Mouse (Mus musculus) limb, embryonic 15.5 days (tissue): ENCODE measurements around the gene Pkd1l2. TPM values are rescaled to one million over a fixed set of nuclear protein-coding genes. Genes with fewer than 3 reads are reported as not detected.

ENCODE experiments used
- ATAC-seq: fragments of 200-750 bp; cut with Nextera tagmentation; 2 replicates; pipeline ENCODE4 v1.8.0; 2017; ENCODE audit warnings: low read depth, moderate TSS enrichment; ENCODE audit not compliant: insufficient number of reproducible peaks, low FRiP score, low TSS enrichment
- H3K27ac ChIP-seq: fragments of 300-500 bp; sonication (generic); 2 replicates; pipeline ENCODE4 v1.5.1; 2015; ENCODE audit warnings: moderate library complexity, mild to moderate bottlenecking, inconsistent platforms
- H3K27me3 ChIP-seq: fragments of 300-500 bp; sonication (generic); 2 replicates; pipeline ENCODE4 v1.6.1; 2015; ENCODE audit warnings: inconsistent platforms
- H3K36me3 ChIP-seq: fragments of 300-500 bp; sonication (generic); 2 replicates; pipeline ENCODE4 v1.6.1; 2015; ENCODE audit warnings: inconsistent platforms
- H3K4me1 ChIP-seq: fragments of 300-500 bp; sonication (generic); 2 replicates; pipeline ENCODE4 v1.6.1; 2015; ENCODE audit warnings: inconsistent platforms
- H3K4me2 ChIP-seq: fragments of 300-500 bp; sonication (generic); 2 replicates; pipeline ENCODE4 v1.6.1; 2015; ENCODE audit warnings: mild to moderate bottlenecking, inconsistent platforms
- H3K4me3 ChIP-seq: fragments of 300-500 bp; sonication (generic); 2 replicates; pipeline ENCODE4 v1.5.1; 2015; ENCODE audit warnings: mild to moderate bottlenecking, inconsistent platforms
- H3K9ac ChIP-seq: fragments of 300-500 bp; sonication (generic); 2 replicates; pipeline ENCODE4 v1.6.1; 2015; ENCODE audit warnings: inconsistent platforms
- H3K9me3 ChIP-seq: fragments of 300-500 bp; sonication (generic); 2 replicates; pipeline ENCODE4 v1.6.1; 2016; ENCODE audit warnings: inconsistent platforms
- WGBS: fragments of 180-500 bp; shearing (Covaris S2); methylation state at CpG from one replicate; pipeline ENCODE4 v1.1.7; 2015; 5-methylcytosine and 5-hydroxymethylcytosine counted together
- polyA plus RNA-seq: library from polyadenylated mRNA; unstranded; fragments of >200 nt; fragmentation: Nextera tagmentation; extraction: Ambion mirVana; gene quantifications from 2 replicates; pipeline ENCODE4 v1.2.1, GENCODE M21; 2015

Gene Pkd1l2
- polyA plus RNA-seq, 1 experiment from 2014 or later, result 0.41 TPM

- H3K9ac ChIP-seq, result no peak overlapping the region
- H3K4me3 ChIP-seq, result no peak overlapping the region
- no peaks in the 10 kb centered on the region for H3K4me1 ChIP-seq
- no peak overlapping the region for H3K27ac ChIP-seq
- H3K4me2 ChIP-seq, result no peak overlapping the region
- no peaks in the 10 kb centered on the region for H3K36me3 ChIP-seq
- no peaks in the 10 kb centered on the region for H3K27me3 ChIP-seq
- ATAC-seq, result no peak
- 84% methylated on average over 7 of the region's 7 CpGs for WGBS
- no peaks in the 10 kb centered on the region for H3K9me3 ChIP-seq
Observed at GRCm38 (mm10) chr8:117078367-117078926, 3.8 kb downstream of the Pkd1l2 start.

DNA sequence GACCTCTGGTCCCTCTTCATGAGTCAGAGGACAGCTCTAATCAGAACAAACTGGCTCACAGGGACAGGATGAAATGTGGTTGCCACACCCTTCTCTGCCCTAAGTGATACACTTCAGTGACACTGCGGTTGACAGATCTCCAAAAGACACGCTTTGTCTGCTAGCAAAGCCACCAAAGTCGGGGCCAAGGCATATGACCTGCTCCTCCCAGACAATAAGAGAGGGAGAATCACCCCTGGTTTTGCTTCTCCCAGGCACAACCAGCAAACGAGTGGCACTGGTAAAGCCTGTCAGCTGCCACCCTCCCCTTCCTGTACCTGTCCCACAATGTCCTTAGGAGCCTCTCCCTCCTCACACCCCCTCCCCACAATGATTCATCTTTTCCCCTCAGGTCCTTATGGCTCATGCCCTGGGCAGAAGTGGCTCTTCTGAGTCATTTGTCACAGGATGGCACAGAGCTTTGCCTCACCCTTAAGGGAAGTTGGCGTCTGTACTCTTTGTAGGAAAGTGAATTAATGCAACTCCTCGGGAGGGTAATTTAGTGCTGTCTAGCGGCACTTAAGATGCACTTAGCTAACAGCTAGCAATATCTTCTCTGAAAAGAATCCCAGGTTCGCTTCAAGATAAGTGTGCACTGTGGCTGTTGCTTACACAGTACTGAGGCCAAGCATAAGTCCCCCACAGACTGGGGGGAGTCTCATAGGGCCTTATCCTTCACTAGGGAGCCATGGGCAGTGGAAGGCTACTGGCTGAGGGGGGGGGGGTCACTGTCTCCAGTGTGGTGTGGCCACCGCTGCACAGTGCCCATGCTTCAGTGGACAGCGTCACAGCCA is 7.7 kb downstream of the Pkd1l2 start:
- no peak overlapping the region for H3K27ac ChIP-seq
- H3K36me3 ChIP-seq, result no peaks in the 10 kb centered on the region
- no peak for ATAC-seq
- no peak overlapping the region for H3K4me2 ChIP-seq
- H3K9me3 ChIP-seq, result no peaks in the 10 kb centered on the region
- H3K27me3 ChIP-seq, result no peaks in the 10 kb centered on the region
- H3K4me3 ChIP-seq, result no peak overlapping the region
- no peak overlapping the region for H3K9ac ChIP-seq
- H3K4me1 ChIP-seq, result no peaks in the 10 kb centered on the region
- 63% methylated on average over 10 of the region's 10 CpGs for WGBS

DNA sequence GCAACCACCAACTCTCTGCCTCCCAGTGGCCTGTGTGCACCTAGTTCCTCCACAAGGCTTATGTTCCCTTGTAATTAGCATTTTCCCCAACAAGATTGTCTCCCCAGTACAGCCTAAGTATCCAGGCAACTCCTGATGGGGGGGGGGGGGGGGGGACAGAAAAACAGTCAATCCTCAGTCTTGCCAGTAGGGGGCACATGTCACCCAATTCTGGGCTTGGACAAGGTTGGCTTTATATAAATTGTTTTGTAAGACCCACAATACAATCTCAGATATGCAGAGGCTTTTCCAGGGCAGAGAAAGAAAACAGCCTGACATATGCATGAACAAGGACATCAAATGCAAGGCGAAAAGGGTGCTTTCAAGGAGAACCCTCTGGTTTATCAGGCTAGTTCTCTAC is 12.5 kb downstream of the Pkd1l2 start:
- H3K27ac ChIP-seq, result no peak overlapping the region
- no peak for ATAC-seq
- no peaks in the 10 kb centered on the region for H3K9me3 ChIP-seq
- H3K9ac ChIP-seq, result no peak overlapping the region
- H3K27me3 ChIP-seq, result no peaks in the 10 kb centered on the region
- no peaks in the 10 kb centered on the region for H3K36me3 ChIP-seq
- no peaks in the 10 kb centered on the region for H3K4me1 ChIP-seq
- WGBS, result 90% methylated on average over 1 of the region's 1 CpGs
- H3K4me3 ChIP-seq, result no peak overlapping the region
- H3K4me2 ChIP-seq, result no peak overlapping the region

- 77% methylated on average over 13 of the region's 13 CpGs for WGBS
- Histone ChIP-seq H3K36me3 (no peaks in the 10 kb centered on the region), H3K4me2 (no peak overlapping the region), H3K4me1 (no peaks in the 10 kb centered on the region), H3K27ac (no peak overlapping the region), H3K9me3 (no peaks in the 10 kb centered on the region), H3K4me3 (no peak overlapping the region), H3K9ac (no peak overlapping the region), H3K27me3 (no peaks in the 10 kb centered on the region)
- no peak for ATAC-seq
Observed at GRCm38 (mm10) chr8:117068294-117068693, 14.0 kb downstream of the Pkd1l2 start.

GRCm38 (mm10) chr8:117067396-117067795 is 14.9 kb downstream of the Pkd1l2 start:
- Histone ChIP-seq H3K4me3 (no peak overlapping the region), H3K36me3 (no peaks in the 10 kb centered on the region), H3K27me3 (no peaks in the 10 kb centered on the region), H3K9ac (no peak overlapping the region), H3K27ac (no peak overlapping the region), H3K4me1 (no peaks in the 10 kb centered on the region), H3K4me2 (no peak overlapping the region), H3K9me3 (no peaks in the 10 kb centered on the region)
- 88% methylated on average over 11 of the region's 11 CpGs for WGBS
- ATAC-seq, result no peak

DNA sequence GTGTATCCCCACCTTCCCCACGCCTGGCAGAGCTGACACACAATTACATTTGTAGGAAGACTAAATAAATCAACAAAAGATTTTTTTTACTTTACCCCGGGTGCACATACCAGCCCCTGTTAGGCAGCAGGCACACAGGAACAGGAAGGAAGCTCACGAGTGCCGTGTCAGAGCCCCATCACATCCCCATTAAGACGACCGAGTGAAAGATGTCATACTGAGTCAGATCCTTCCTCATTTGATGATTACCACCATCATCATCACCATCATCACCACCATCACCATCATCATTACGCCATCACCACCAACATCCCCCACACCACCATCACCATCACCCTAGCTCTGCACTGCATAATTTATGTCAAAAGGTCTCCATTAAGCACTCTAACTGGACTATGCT is 15.3 kb downstream of the Pkd1l2 start:
- no peak overlapping the region for H3K27ac ChIP-seq
- no peaks in the 10 kb centered on the region for H3K27me3 ChIP-seq
- ATAC-seq, result no peak
- H3K36me3 ChIP-seq, result no peaks in the 10 kb centered on the region
- no peaks in the 10 kb centered on the region for H3K9me3 ChIP-seq
- H3K4me2 ChIP-seq, result no peak overlapping the region
- WGBS, result 78% methylated on average over 7 of the region's 7 CpGs
- H3K4me1 ChIP-seq, result no peaks in the 10 kb centered on the region
- H3K4me3 ChIP-seq, result no peak overlapping the region
- no peak overlapping the region for H3K9ac ChIP-seq

DNA sequence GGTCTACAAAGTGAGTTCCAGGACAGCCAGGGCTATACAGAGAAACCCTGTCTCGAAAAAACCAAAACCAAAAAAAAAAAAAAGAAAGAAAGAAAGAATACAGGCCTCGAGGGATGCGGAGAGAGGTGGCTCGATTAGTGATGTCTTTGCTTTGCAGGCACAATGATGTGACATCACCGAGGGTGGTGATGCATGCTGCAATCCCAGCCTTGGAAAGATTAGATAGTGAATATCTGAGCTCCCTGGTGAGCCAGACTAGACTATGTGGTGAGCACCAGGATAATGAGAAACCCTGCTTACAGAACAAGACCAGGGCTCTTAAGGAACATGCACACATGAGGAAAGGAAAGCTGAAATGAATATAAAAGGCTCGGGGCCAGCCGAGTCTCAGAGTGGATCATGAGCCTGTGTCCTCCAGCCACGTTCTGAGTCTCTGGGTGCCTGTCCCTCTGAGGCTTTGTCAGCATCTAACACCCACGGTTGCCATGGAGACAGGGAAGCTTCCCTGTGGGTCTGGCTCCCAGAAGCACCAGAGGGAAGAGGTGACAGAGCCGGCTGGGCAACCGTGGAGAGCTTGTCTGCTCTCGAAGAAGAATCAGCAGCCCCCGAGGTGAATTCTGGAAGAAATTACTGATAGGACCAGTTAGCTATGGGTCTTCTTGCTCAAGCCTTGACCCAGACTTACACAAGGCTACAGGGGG is 20.9 kb downstream of the Pkd1l2 start:
- Histone ChIP-seq H3K27ac (no peak overlapping the region), H3K4me3 (no peak overlapping the region), H3K27me3 (no peaks in the 10 kb centered on the region), H3K4me1 (no peaks in the 10 kb centered on the region), H3K36me3 (no peaks in the 10 kb centered on the region), H3K9ac (no peak overlapping the region), H3K9me3 (no peaks in the 10 kb centered on the region), H3K4me2 (no peak overlapping the region)
- 55% methylated on average over 13 of the region's 13 CpGs for WGBS
- no peak for ATAC-seq

DNA sequence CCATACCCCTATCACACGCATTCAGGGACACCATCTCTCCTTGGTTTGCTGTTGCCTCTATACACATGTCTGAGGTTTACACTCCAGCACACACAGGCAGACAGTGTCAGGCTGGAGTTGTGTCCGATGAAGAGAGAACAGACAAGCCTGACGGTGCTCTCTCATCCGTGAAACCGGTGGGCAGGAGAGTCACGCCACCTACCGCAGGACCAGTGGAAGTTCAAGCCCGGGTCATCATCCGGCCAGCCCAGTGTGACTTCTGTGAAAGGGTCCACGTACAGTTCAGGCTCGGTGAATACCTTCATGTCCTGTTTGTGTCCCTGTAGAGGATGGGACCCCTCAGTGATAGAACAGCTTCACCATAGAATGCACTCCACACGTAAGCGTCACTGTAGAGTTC is 21.9 kb downstream of the Pkd1l2 start:
- H3K36me3 ChIP-seq, result no peaks in the 10 kb centered on the region
- no peaks in the 10 kb centered on the region for H3K4me1 ChIP-seq
- no peaks in the 10 kb centered on the region for H3K27me3 ChIP-seq
- ATAC-seq, result no peak
- no peaks in the 10 kb centered on the region for H3K9me3 ChIP-seq
- H3K9ac ChIP-seq, result no peak overlapping the region
- H3K27ac ChIP-seq, result no peak overlapping the region
- 83% methylated on average over 13 of the region's 13 CpGs for WGBS
- H3K4me3 ChIP-seq, result no peak overlapping the region
- H3K4me2 ChIP-seq, result no peak overlapping the region

- H3K4me3 ChIP-seq, result no peak overlapping the region
- ATAC-seq, result no peak
- no peaks in the 10 kb centered on the region for H3K36me3 ChIP-seq
- H3K27ac ChIP-seq, result no peak overlapping the region
- no peaks in the 10 kb centered on the region for H3K27me3 ChIP-seq
- no peaks in the 10 kb centered on the region for H3K4me1 ChIP-seq
- H3K9ac ChIP-seq, result no peak overlapping the region
- 63% methylated on average over 7 of the region's 7 CpGs for WGBS
- H3K4me2 ChIP-seq, result no peak overlapping the region
- no peaks in the 10 kb centered on the region for H3K9me3 ChIP-seq
Observed at GRCm38 (mm10) chr8:117059021-117059420, 23.2 kb downstream of the Pkd1l2 start.

GRCm38 (mm10) chr8:117055097-117055496 is 27.2 kb downstream of the Pkd1l2 start:
- Histone ChIP-seq H3K4me2 (no peak overlapping the region), H3K4me1 (no peaks in the 10 kb centered on the region)
- 64% methylated on average over 6 of the region's 6 CpGs for WGBS

DNA sequence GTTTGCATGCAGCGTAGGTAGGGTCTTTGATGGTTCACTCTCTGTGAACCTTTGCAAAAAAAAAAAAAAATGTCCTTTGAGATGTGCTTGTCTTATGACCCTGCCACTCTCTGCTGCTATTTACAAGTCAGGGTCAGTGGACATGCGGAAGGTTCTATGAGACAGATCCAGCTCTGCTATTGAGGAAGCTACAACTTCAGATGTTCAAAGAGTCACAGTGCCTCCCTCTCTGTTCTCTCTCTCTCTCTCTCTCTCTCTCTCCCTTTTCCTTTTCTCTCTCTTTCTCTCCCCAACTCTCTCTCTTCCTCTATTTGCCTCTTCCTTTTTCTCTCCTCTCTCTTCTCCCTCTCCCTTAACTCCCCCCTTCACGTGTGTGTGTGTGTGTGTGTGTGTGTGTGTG is 28.1 kb downstream of the Pkd1l2 start:
- no peak for ATAC-seq
- Histone ChIP-seq H3K4me1 (no peaks in the 10 kb centered on the region), H3K36me3 (no peaks in the 10 kb centered on the region), H3K9ac (no peak overlapping the region), H3K27ac (no peak overlapping the region), H3K27me3 (no peaks in the 10 kb centered on the region), H3K4me2 (no peak overlapping the region), H3K9me3 (no peaks in the 10 kb centered on the region), H3K4me3 (no peak overlapping the region)
- 93% methylated on average over 3 of the region's 3 CpGs for WGBS

More at GRCm38 (mm10) chr8:117055097-117055496, 27.2 kb downstream of the Pkd1l2 start:
- no peaks in the 10 kb centered on the region for H3K9me3 ChIP-seq
- ATAC-seq, result no peak
- no peaks in the 10 kb centered on the region for H3K36me3 ChIP-seq
- H3K27me3 ChIP-seq, result no peaks in the 10 kb centered on the region
- H3K9ac ChIP-seq, result no peak overlapping the region
- no peak overlapping the region for H3K4me3 ChIP-seq
- no peak overlapping the region for H3K27ac ChIP-seq
